Mouse (Mus musculus) CH12.LX (cell line): ENCODE measurements at regions not wholly inside any gene's neighbourhood (a gene's known extent, or its start where the extent isn't known, plus 50 kb on each side); places are given as distances from the start of the nearest gene placed in this dataset.
A peak's percentile ranks its signal among the peaks of the same experiment; 100 is the strongest.

Experiments used
- DNase-seq: peaks from one replicate; pipeline ENCODE4 v3.0.0-alpha.2; 2013; ENCODE audit errors: extremely low read depth
- H3K27ac ChIP-seq: 2 replicates; pipeline ENCODE4 v1.5.1; 2012; ENCODE audit warnings: low read depth, mild to moderate bottlenecking, control low read depth, moderate library complexity; ENCODE audit not compliant: insufficient read depth
- H3K27me3 ChIP-seq: replicated peaks from 2 replicates; pipeline ENCODE3; 2012; ENCODE audit warnings: inconsistent platforms
- H3K36me3 ChIP-seq, 2 experiments: replicated peaks in 1 of 2; 2 replicates each; pipeline versions ENCODE3 to v1.6.1; 2012; ENCODE audit warnings: inconsistent platforms in 1 of 2, low read length in 1 of 2, mild to moderate bottlenecking in 1 of 2, mixed read lengths in 1 of 2, moderate library complexity in 1 of 2; ENCODE audit not compliant: control insufficient read depth in 1 of 2, insufficient read depth in 1 of 2
- H3K4me1 ChIP-seq, 2 experiments: 2 replicates each; pipeline ENCODE4 v1.6.1; 2012; ENCODE audit warnings: inconsistent platforms in 1 of 2, moderate library complexity in 1 of 2; ENCODE audit not compliant: insufficient read depth in 2 of 2, control insufficient read depth in 1 of 2
- H3K4me2 ChIP-seq: 2 replicates; pipeline ENCODE4 v1.6.1; 2012; ENCODE audit warnings: low read depth, mild to moderate bottlenecking, control low read depth; ENCODE audit not compliant: poor library complexity, insufficient read depth, severe bottlenecking
- H3K4me3 ChIP-seq, 3 experiments: fragments of 150-350 bp in 1 of 3; sonication (generic) in 1 of 3; replicated peaks in 1 of 3; 2 replicates each; pipeline versions ENCODE3 to v1.5.1; 2011 to 2012; ENCODE audit warnings: low read depth in 2 of 3, low read length in 2 of 3, mild to moderate bottlenecking in 2 of 3, moderate library complexity in 2 of 3, control low read depth in 1 of 3, improper control_type of control experiment in 1 of 3, inconsistent platforms in 1 of 3, mixed read lengths in 1 of 3; ENCODE audit not compliant: poor library complexity in 1 of 3
- H3K79me2 ChIP-seq: replicated peaks from 2 replicates; pipeline ENCODE4 v1.6.1; 2012; ENCODE audit warnings: mild to moderate bottlenecking, moderate library complexity; ENCODE audit not compliant: control insufficient read depth, poor library complexity, insufficient read depth, severe bottlenecking; ENCODE audit errors: extremely low read depth
- H3K9ac ChIP-seq: 2 replicates; pipeline ENCODE4 v1.6.1; 2012; ENCODE audit warnings: low read depth, mild to moderate bottlenecking, control low read depth, moderate library complexity; ENCODE audit not compliant: insufficient read depth
- H3K9me3 ChIP-seq: replicated peaks from 2 replicates; pipeline ENCODE3; 2012; ENCODE audit warnings: low read length, inconsistent platforms, mixed read lengths
- BHLHE40 ChIP-seq: IDR thresholded peaks from 2 replicates; pipeline ENCODE4 v1.6.1; 2011; ENCODE audit warnings: mild to moderate bottlenecking, low read depth, low read length, improper control_type of control experiment
- CHD2 ChIP-seq: IDR thresholded peaks from 2 replicates; pipeline ENCODE4 v1.6.1; 2011; ENCODE audit warnings: low read length, improper control_type of control experiment
- CTCF ChIP-seq, 2 experiments: IDR thresholded peaks in 1 of 2; conservative IDR thresholded peaks in 1 of 2; 2 replicates each; pipeline ENCODE4 v1.5.1; 2011 to 2012; ENCODE audit warnings: low read depth in 2 of 2, low read length in 2 of 2, improper control_type of control experiment in 1 of 2, inconsistent platforms in 1 of 2, mild to moderate bottlenecking in 1 of 2, moderate library complexity in 1 of 2
- ELF1 ChIP-seq: IDR thresholded peaks from 2 replicates; pipeline ENCODE4 v1.6.1; 2014; ENCODE audit warnings: low read depth, mild to moderate bottlenecking, inconsistent platforms, low read length, improper control_type of control experiment
- EP300 ChIP-seq: IDR thresholded peaks from 2 replicates; pipeline ENCODE4 v1.6.1; 2011; ENCODE audit warnings: low read length, improper control_type of control experiment
- ETS1 ChIP-seq: conservative IDR thresholded peaks from 2 replicates; pipeline ENCODE4 v1.6.1; 2012; ENCODE audit warnings: low read depth, mild to moderate bottlenecking, inconsistent platforms, low read length, improper control_type of control experiment, moderate library complexity
- GABPA ChIP-seq: IDR thresholded peaks from 2 replicates; pipeline ENCODE4 v1.6.1; 2012; ENCODE audit warnings: low read depth, low read length, improper control_type of control experiment, inconsistent platforms; ENCODE audit not compliant: insufficient replicate concordance
- HCFC1 ChIP-seq: IDR thresholded peaks from 2 replicates; pipeline ENCODE4 v1.6.1; 2012; ENCODE audit warnings: low read depth, mild to moderate bottlenecking, inconsistent platforms, low read length, improper control_type of control experiment
- IRF4 ChIP-seq: IDR thresholded peaks from 2 replicates; pipeline ENCODE4 v1.6.1; 2014; ENCODE audit warnings: low read depth, mild to moderate bottlenecking, inconsistent platforms, low read length, improper control_type of control experiment
- JUN ChIP-seq: IDR thresholded peaks from 2 replicates; pipeline ENCODE4 v1.6.1; 2011; ENCODE audit warnings: low read depth, mild to moderate bottlenecking, low read length, improper control_type of control experiment, moderate library complexity; ENCODE audit not compliant: insufficient read depth
- JUND ChIP-seq: conservative IDR thresholded peaks from 2 replicates; pipeline ENCODE4 v1.6.1; 2011; ENCODE audit warnings: low read depth, low read length, improper control_type of control experiment
- MAFK ChIP-seq: IDR thresholded peaks from 2 replicates; pipeline ENCODE4 v1.6.1; 2011; ENCODE audit warnings: low read length, improper control_type of control experiment; ENCODE audit not compliant: insufficient replicate concordance
- MAX ChIP-seq: IDR thresholded peaks from 2 replicates; pipeline ENCODE4 v1.6.1; 2011; ENCODE audit warnings: low read length, improper control_type of control experiment
- MAZ ChIP-seq: IDR thresholded peaks from 2 replicates; pipeline ENCODE4 v1.6.1; 2012; ENCODE audit warnings: low read depth, mild to moderate bottlenecking, inconsistent platforms, low read length, improper control_type of control experiment, moderate library complexity
- MEF2A ChIP-seq: IDR thresholded peaks from 2 replicates; pipeline ENCODE4 v1.6.1; 2014; ENCODE audit warnings: low read depth, mild to moderate bottlenecking, inconsistent platforms, low read length, improper control_type of control experiment, borderline replicate concordance
- MXI1 ChIP-seq: IDR thresholded peaks from 2 replicates; pipeline ENCODE4 v1.6.1; 2011; ENCODE audit warnings: mild to moderate bottlenecking, low read depth, low read length, improper control_type of control experiment
- MYC ChIP-seq: IDR thresholded peaks from 2 replicates; pipeline ENCODE4 v1.6.1; 2011; ENCODE audit warnings: low read depth, mild to moderate bottlenecking, improper control_type of control experiment, low read length
- NELFE ChIP-seq: IDR thresholded peaks from 2 replicates; pipeline ENCODE4 v1.6.1; 2011; ENCODE audit warnings: low read depth, low read length, improper control_type of control experiment
- PAX5 ChIP-seq: IDR thresholded peaks from 2 replicates; pipeline ENCODE4 v1.6.1; 2012; ENCODE audit warnings: low read length, inconsistent platforms, mixed read lengths
- POLR2AphosphoS2 ChIP-seq: IDR thresholded peaks from 2 replicates; pipeline ENCODE4 v1.6.1; 2011; ENCODE audit warnings: low read depth, low read length, improper control_type of control experiment
- RAD21 ChIP-seq: IDR thresholded peaks from 2 replicates; pipeline ENCODE4 v1.6.1; 2011; ENCODE audit warnings: low read depth, mild to moderate bottlenecking, low read length, improper control_type of control experiment, moderate library complexity
- RCOR1 ChIP-seq: conservative IDR thresholded peaks from 2 replicates; pipeline ENCODE4 v1.6.1; 2012; ENCODE audit warnings: low read depth, mild to moderate bottlenecking, inconsistent platforms, low read length, improper control_type of control experiment
- SIN3A ChIP-seq: IDR thresholded peaks from 2 replicates; pipeline ENCODE4 v1.6.1; 2012; ENCODE audit warnings: low read length, improper control_type of control experiment, inconsistent platforms
- SMC3 ChIP-seq: IDR thresholded peaks from 2 replicates; pipeline ENCODE4 v1.6.1; 2011; ENCODE audit warnings: low read depth, low read length, improper control_type of control experiment
- TBP ChIP-seq: conservative IDR thresholded peaks from 2 replicates; pipeline ENCODE4 v1.6.1; 2011; ENCODE audit warnings: low read depth, low read length, improper control_type of control experiment
- TCF12 ChIP-seq: IDR thresholded peaks from 2 replicates; pipeline ENCODE4 v1.6.1; 2014; ENCODE audit warnings: low read depth, mild to moderate bottlenecking, inconsistent platforms, low read length, improper control_type of control experiment
- USF1 ChIP-seq: IDR thresholded peaks from 2 replicates; pipeline ENCODE4 v1.6.1; 2014; ENCODE audit warnings: low read depth, mild to moderate bottlenecking, inconsistent platforms, low read length, improper control_type of control experiment
- ZMIZ1 ChIP-seq: IDR thresholded peaks from 2 replicates; pipeline ENCODE4 v1.6.1; 2012; ENCODE audit warnings: low read depth, mild to moderate bottlenecking, inconsistent platforms, low read length, improper control_type of control experiment
- ZNF384 ChIP-seq: IDR thresholded peaks from 2 replicates; pipeline ENCODE4 v1.6.1; 2012; ENCODE audit warnings: low read depth, low read length, improper control_type of control experiment, inconsistent platforms
- dilution Hi-C: fragments of 300-500 bp; cut with MboI; formaldehyde crosslinking; loops from 2 replicates; pipeline ENCODE4 v1.14.3; 2020; ENCODE audit warnings: low sequenced_read_pairs; ENCODE audit not compliant: extremely low pct_unique_long_range_greater_than_20kb, extremely low pct_ligation_motif_present
- in situ Hi-C: fragments of 300-500 bp; cut with MboI; formaldehyde crosslinking; loops from 3 replicates; pipeline ENCODE4 v1.14.3; 2019; ENCODE audit warnings: low sequenced_read_pairs, low pct_ligation_motif_present, low pct_unique_long_range_greater_than_20kb, mixed read lengths

GRCm38 (mm10) chr13:52167968-52168367 is 321.5 kb downstream of the Gadd45g start:
- in situ Hi-C loops: no loop called here
- TF ChIP-seq POLR2AphosphoS2 (no peak), JUN (peak; percentile 87), NELFE (no peak), ELF1 (no peak), CHD2 (peak; percentile 68; the same call in 1 of the 2 replicates), EP300 (peak; percentile 99), IRF4 (peak; percentile 94), ETS1 (peak; percentile 98), ZNF384 (peak; percentile 56), HCFC1 (peak; percentile 26; the same call in 1 of the 2 replicates), RCOR1 (peak; percentile 90), JUND (peak; percentile 78), MAFK (peak; percentile 65; the same call in 1 of the 2 replicates), GABPA (no peak), MAX (peak; percentile 86), MXI1 (peak; percentile 65; the same call in 1 of the 2 replicates), TCF12 (peak; percentile 99), RAD21 (peak; percentile 16), USF1 (no peak), CTCF (conservative IDR thresholded peaks at IDR 0.05 in 1 of 2, IDR thresholded peaks at IDR 0.05 in 1 of 2; ENCODE audit: low read depth in 2 of 2, low read length in 2 of 2) (no peak), SMC3 (0 out of 2 replicates have a peak, but pooled peaks have one; percentile 27), BHLHE40 (peak; percentile 98), ZMIZ1 (no peak), PAX5 (no peak), MAZ (peak; percentile 88), MYC (peak; percentile 89), SIN3A (peak; percentile 50; the same call in 1 of the 2 replicates), TBP (no peak), MEF2A (peak; percentile 99)
- Histone ChIP-seq H3K9ac (no peak overlapping the region; the same call in 1 of the 2 replicates), H3K4me1 (peaks cover 2 to 37% of the 10 kb centered on the region in 2 experiments; a peak in 3 of 4 replicates), H3K79me2 (no peaks in the 10 kb centered on the region), H3K4me3 (no peak overlapping the region), H3K36me3 (no peaks in the 10 kb centered on the region), H3K9me3 (no peaks in the 10 kb centered on the region), H3K27me3 (peaks cover 2% of the 10 kb centered on the region), H3K27ac (no peak overlapping the region), H3K4me2 (peak overlapping the region; percentile 62; the same call in 1 of the 2 replicates)
- peak; percentile 86 for DNase-seq
- dilution Hi-C loops: no loop called here
